Mouse (Mus musculus): Measurements from ENCODE around the gene Armc2.
A peak's percentile ranks its signal among the peaks of the same experiment; 100 is the strongest.
"Not testable (repeated sequence)": the region's sequence is repeated elsewhere in the genome, so short reads cannot be mapped to it uniquely, and the experiment has no call there.

Gene Armc2

GRCm38 (mm10) chr10:41967915-41968635 is 50.2 kb downstream of the Armc2 start:
- peak; percentile 26 for DNase-seq (ENCODE audit: low spot score)

GRCm38 (mm10) chr10:41962725-41963124 is 55.5 kb downstream of the Armc2 start:
- DNase-seq (ENCODE audit: low spot score): no peak

GRCm38 (mm10) chr10:41959808-41960207 is 58.4 kb downstream of the Armc2 start:
- no peak for DNase-seq (ENCODE audit: low spot score)

- no peak for DNase-seq (ENCODE audit: low spot score)
Observed at GRCm38 (mm10) chr10:41958677-41959274, 59.5 kb downstream of the Armc2 start.

GRCm38 (mm10) chr10:41957421-41958225 is 60.6 kb downstream of the Armc2 start:
- DNase-seq (ENCODE audit: low spot score): no peak

GRCm38 (mm10) chr10:41953528-41953864 is 64.7 kb downstream of the Armc2 start:
- no peak for DNase-seq (ENCODE audit: low spot score)

- no peak for DNase-seq (ENCODE audit: low spot score)
Observed at GRCm38 (mm10) chr10:41952850-41953527, 65.3 kb downstream of the Armc2 start.

- DNase-seq (ENCODE audit: low spot score): not testable (repeated sequence)
Observed at GRCm38 (mm10) chr10:41952354-41952753, 65.9 kb downstream of the Armc2 start.

- no peak for DNase-seq (ENCODE audit: low spot score)
Observed at GRCm38 (mm10) chr10:41939090-41939489, 79.2 kb downstream of the Armc2 start.

- DNase-seq (ENCODE audit: low spot score): no peak
Observed at GRCm38 (mm10) chr10:41937176-41937575, 81.1 kb downstream of the Armc2 start.

- DNase-seq (ENCODE audit: low spot score): peak; percentile 60
Observed at GRCm38 (mm10) chr10:41936100-41936499, 82.1 kb downstream of the Armc2 start.

GRCm38 (mm10) chr10:41935476-41935829 is 82.8 kb downstream of the Armc2 start:
- no peak for DNase-seq (ENCODE audit: low spot score)

GRCm38 (mm10) chr10:41934633-41935475 is 83.4 kb downstream of the Armc2 start:
- DNase-seq (ENCODE audit: low spot score): peak; percentile 88

- DNase-seq (ENCODE audit: low spot score): peak; percentile 52
Observed at GRCm38 (mm10) chr10:41933536-41933935, 84.7 kb downstream of the Armc2 start.

GRCm38 (mm10) chr10:41932943-41933342 is 85.3 kb downstream of the Armc2 start:
- DNase-seq (ENCODE audit: low spot score): no peak

GRCm38 (mm10) chr10:41931962-41932361 is 86.3 kb downstream of the Armc2 start:
- DNase-seq (ENCODE audit: low spot score): no peak

- DNase-seq (ENCODE audit: low spot score): no peak
Observed at GRCm38 (mm10) chr10:41930966-41931365, 87.3 kb downstream of the Armc2 start.

- DNase-seq (ENCODE audit: low spot score): no peak
Observed at GRCm38 (mm10) chr10:41926726-41927125, 91.5 kb downstream of the Armc2 start.

- no peak for DNase-seq (ENCODE audit: low spot score)
Observed at GRCm38 (mm10) chr10:41912290-41912994, 105.8 kb downstream of the Armc2 start.

GRCm38 (mm10) chr10:41908899-41909298 is 109.3 kb downstream of the Armc2 start:
- DNase-seq (ENCODE audit: low spot score): no peak

GRCm38 (mm10) chr10:41907950-41908349 is 110.3 kb downstream of the Armc2 start:
- DNase-seq (ENCODE audit: low spot score): no peak

All from ovary, postnatal 36 days (tissue).